Mouse (Mus musculus) CD4-positive helper T cell, adult 2 months (primary cell): ENCODE measurements around the gene Sympk.

ENCODE experiments used
- DNase-seq: peaks from one replicate; pipeline ENCODE4 v3.0.0-alpha.2; 2012; ENCODE audit warnings: low read depth, missing footprints, low spot score

Gene Sympk

DNA sequence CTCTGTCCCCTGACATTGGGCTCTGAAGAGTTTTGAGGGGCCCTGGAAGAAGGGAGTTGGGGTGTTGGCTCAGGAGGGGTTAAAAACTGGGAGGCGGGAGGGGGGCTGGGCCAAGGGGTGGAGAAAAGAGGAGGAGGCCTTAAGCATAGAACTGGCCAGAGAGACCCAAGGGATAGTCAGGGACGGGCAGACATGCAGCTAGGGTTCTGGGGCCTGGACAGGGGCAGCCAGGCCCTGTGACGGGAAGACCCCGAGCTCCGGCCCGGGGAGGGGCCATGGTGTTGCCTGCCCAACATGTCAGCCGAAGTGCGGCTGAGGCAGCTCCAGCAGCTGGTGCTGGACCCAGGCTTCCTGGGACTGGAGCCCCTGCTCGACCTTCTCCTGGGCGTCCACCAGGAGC, 59.5 kb downstream of the Sympk start, which contains the start of gene Dmpk:
Gene Dmpk (plus strand): TSS at position 149 of the 400 bp plus-strand sequence.
- peak; percentile 1 for DNase-seq

DNA sequence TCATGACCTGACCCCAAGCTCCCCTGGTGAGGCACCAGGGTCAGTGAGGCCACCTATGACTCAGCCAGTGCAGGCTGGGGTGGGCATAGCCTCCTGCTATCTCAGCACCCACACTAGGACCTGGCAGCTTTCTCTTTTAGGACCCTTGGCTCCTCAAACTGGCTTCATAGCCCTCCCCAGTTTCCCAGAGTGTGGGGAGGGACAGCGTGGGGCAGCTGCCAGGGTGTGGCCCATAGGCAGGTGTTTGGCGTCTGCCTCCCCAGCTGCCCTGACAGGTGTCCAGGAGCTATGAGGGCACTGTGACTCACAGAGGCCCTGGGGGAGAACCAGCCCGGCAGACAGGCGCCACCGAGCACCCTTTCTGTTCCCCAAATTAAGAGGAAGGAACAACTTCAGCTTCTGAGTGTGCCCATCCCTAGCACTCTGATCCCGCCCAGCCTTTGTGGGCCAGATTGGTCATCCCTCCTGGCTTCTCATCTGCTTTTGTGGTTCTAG, 60.1 kb downstream of the Sympk start:
- DNase-seq = no peak

DNA sequence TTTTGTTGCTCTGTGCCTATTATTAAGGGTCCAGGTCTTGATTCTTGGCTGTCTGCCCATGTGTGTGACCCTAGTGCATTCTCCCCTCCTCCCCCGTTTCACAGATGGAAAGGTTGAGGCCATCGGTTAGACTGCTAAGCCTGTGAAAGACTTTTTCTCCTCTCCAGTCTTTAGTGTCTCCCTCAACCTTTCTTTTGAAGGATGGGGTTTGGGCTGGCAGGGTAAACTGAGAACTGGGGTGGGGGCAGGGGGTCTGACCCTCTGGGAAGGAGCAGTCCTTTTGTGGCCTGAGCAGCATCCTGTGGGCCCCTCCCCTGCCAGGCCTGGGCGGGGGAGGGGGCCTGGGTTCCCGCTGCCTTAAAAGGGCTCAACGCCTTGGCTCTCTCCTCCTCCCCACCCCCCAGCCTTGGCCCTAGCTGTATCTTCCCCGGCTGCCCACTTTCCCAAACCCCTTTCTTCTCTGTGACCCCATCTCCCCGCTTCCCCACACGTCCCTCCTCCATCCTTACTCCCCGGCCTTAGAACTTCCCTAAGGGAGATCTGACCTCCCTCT, 60.8 kb downstream of the Sympk start:
- no peak for DNase-seq

DNA sequence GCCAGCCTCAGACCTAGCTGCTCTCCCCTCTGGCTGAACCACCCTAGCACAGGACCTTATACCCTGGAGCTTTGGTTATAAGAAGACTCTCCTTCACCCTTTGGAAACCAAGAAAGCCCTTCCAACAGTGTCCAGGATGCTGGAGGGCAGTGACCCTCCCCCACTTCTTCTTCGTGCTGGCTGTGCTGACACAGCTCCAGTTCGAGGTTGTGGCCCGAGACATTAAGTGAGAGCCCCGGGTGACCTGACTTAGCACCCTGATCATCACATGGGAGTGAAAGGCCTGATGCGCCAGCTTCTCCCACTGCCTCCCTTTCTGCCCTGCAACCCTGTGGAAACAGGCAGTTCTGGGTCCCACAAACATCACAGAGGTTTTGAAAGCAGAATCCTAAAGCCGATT, 61.3 kb downstream of the Sympk start:
- DNase-seq = no peak

DNA sequence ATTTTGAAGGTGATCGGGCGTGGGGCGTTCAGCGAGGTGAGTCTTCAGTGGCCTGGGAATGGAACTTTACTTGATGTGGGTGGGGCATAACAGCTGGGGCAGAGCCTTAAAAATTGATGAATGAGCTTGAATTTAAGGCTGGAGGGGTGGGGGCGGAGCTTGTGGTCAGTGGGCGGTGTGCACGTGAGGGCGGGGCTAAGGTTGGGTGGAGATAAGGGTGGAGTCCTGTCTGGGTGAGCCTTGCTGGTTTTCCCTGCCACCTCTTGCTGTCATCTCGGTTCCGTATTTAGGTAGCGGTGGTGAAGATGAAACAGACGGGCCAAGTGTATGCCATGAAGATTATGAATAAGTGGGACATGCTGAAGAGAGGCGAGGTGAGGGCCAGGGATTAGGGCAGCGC, 61.9 kb downstream of the Sympk start:
- peak; percentile 63 for DNase-seq

DNA sequence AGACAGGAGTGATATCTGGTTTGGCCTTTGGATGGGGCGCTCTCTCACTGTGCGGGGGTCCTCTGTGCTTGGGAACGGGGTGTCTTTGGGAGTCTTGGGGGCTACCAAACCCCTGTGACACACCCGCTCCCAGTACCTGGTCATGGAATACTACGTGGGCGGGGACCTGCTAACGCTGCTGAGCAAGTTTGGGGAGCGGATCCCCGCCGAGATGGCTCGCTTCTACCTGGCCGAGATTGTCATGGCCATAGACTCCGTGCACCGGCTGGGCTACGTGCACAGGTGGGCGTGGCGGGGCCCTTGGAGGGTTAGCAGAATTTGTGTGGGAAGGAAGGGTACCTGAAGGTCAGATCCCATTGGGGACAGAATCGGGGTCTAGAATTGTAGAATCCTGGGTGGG, 62.6 kb downstream of the Sympk start:
- no peak for DNase-seq

DNA sequence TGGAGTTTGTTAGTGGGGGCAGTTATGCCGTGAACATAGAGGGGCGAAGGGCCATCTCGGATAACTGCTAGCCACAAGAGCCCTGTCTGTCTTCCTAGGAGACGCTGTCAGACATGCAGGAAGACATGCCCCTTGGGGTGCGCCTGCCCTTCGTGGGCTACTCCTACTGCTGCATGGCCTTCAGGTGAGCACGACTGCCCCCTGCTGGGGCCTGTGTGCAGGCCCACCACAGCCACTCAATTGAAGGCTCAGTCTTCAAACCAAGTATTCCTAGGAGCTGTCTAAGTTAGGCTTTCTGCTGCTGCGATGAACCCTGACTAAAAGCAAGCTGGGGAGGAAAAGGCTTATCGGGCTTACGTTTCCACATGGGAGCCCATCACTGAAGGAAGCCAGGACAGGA, 64.6 kb downstream of the Sympk start:
- DNase-seq = peak; percentile 72

DNA sequence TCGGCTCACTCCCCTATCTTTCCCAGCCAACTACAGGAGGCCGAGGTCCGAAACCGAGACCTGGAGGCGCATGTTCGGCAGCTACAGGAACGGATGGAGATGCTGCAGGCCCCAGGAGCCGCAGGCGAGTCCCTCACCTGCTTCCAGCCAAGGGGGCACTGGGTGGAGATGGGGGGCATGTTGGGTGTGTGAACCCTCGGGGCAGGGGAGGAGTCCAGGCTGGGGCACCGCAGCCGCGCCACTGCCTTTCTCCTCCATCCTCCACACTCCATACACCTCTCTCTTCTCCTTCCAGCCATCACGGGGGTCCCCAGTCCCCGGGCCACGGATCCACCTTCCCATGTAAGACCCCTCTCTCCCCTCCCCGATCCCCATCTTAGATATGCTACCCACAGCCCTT, 67.7 kb downstream of the Sympk start:
- DNase-seq = no peak

DNA sequence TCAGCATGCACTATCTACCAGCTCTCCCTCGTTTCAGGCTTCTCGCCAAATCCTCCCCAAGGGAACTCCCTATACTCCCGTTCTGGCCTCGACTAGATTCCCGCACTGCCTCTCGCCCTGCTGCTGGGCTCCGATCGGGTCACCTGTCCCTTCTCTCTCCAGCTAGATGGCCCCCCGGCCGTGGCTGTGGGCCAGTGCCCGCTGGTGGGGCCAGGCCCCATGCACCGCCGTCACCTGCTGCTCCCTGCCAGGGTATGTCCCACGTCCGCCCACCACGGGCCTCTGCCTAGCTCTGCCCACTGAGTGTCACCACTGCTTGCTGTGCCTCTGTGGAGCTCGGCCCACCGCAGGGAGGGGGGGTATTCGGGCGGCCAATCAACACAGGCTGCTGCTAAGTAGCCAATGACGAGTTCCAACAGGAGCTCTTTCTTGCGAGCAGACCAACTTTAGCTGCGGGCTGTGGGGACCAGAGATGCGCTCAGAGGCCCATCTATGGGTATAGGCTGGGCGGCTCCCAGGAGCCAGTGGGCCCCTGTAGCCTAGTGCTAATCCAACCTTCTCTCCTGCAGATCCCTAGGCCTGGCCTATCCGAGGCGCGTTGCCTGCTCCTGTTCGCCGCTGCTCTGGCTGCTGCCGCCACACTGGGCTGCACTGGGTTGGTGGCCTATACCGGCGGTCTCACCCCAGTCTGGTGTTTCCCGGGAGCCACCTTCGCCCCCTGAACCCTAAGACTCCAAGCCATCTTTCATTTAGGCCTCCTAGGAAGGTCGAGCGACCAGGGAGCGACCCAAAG, 68.4 kb downstream of the Sympk start:
- DNase-seq = peak; percentile 41

DNA sequence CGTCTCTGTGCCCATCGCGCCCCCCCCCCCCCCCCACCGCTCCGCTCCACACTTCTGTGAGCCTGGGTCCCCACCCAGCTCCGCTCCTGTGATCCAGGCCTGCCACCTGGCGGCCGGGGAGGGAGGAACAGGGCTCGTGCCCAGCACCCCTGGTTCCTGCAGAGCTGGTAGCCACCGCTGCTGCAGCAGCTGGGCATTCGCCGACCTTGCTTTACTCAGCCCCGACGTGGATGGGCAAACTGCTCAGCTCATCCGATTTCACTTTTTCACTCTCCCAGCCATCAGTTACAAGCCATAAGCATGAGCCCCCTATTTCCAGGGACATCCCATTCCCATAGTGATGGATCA, 69.0 kb downstream of the Sympk start:
- peak; percentile 89 for DNase-seq

DNA sequence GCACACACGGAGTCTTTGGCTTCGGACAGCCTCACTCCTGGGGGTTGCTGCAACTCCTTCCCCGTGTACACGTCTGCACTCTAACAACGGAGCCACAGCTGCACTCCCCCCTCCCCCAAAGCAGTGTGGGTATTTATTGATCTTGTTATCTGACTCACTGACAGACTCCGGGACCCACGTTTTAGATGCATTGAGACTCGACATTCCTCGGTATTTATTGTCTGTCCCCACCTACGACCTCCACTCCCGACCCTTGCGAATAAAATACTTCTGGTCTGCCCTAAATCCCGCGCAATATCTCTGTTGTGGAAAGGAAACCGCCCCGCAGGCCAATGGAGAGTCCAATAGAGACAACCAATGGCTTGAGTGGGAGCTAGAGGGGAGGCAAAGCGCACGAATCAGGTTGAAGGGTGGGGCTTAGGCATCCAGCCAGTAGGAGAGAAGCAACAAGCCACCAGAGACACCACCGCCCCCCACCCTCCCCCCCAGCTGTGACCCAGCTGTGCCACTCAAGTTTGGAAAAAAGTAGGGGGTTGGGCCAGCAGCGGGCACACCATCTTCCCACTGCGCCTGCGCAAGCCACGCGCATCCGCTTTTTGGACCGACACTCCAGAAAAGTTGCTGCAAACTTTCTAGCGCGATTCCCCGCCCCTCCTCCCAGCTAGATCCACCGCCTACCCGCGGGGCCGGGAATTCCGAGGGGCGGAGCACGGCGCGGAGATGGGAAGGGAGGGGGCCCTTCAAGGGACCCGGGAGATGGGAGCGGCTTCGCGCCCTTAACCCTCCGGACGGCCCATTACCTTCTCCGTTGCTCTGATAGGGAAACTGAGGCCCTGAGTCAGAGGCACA, 69.6 kb downstream of the Sympk start:
- DNase-seq = peak; percentile 93

DNA sequence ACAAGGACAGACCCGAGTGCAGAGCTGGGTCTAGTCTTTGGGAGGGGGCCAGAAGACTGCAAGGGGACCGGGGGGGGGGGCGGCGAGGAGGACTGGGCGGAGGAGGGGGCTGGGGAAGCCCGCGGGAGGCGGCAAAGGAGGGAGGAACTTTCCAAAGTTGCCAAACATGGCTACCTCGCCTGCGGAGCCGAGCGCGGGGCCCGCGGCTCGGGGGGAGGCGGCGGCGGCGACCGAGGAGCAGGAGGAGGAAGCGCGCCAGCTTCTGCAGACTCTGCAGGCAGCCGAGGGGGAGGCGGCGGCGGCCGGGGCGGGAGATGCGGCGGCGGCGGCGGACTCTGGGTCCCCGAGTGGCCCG, 70.3 kb downstream of the Sympk start, which contains the start of gene Six5:
Gene Six5 (plus strand): TSS at position 124 of the 355 bp plus-strand sequence.
- DNase-seq = peak; percentile 75

DNA sequence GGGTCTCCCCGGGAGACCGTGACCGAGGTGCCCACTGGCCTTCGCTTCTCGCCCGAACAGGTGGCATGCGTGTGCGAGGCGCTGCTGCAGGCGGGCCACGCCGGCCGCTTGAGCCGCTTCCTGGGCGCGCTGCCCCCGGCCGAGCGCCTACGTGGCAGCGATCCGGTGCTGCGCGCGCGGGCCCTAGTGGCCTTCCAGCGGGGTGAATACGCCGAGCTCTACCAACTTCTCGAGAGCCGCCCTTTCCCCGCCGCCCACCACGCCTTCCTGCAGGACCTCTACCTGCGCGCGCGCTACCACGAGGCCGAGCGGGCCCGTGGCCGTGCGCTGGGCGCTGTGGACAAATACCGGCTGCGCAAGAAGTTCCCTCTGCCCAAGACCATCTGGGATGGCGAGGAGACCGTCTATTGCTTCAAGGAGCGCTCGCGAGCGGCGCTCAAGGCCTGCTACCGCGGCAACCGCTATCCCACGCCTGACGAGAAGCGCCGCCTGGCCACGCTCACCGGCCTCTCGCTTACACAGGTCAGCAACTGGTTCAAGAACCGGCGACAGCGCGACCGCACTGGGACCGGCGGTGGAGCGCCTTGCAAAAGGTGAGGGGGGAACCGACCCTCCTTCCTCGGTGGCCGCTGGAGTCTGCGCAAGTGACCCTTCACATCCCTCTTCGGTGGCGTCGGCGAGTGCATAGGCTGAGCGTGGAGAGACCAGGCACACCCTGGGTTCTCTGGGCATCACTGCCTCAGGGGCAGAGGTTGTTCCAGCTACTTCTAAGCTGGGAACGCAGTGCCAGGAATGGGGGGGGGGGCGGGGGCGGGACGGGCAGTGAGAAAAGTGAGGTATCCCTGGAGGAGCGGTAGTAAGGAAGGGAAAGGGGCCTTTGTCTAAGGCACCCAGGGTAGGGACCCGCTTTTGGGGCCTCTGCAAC, 70.9 kb downstream of the Sympk start:
- DNase-seq = peak; percentile 69

DNA sequence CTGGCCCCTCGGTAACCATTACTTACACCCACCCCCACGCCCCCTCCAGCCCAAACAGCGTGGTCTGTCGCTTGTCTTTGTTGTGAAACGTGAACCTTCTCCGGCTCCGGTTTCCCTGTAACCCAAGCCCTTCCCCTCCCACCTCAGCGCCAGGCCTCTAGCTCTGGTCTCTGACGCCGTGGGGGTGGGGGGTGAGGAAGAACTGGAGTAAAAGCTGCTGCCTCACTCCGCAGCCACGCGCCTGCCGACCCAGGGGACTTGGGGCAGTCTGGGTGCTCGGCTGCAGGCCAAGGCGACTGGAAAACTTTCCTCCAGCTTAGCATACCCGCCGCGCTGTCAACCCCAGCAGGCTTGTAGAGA, 71.6 kb downstream of the Sympk start:
- no peak for DNase-seq

DNA sequence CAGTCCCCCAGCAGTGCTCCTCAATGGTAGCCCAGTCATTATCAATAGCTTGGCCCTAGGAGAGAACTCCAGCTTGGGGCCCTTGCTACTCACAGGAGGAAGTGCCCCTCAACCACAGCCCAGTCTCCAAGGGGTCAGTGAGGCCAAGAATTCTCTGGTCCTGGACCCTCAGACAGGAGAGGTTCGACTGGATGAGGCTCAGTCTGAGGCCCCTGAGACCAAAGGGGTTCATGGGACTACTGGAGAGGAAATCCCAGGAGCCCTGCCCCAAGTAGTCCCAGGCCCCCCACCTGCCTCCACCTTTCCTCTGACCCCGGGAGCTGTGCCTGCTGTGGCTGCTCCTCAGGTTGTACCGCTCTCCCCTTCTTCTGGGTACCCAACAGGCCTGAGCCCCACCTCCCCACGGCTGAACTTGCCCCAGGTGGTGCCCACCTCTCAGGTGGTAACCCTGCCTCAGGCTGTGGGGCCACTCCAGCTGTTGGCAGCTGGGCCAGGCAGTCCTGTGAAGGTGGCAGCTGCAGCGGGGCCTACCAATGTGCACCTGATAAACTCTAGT, 72.3 kb downstream of the Sympk start:
- no peak for DNase-seq

DNA sequence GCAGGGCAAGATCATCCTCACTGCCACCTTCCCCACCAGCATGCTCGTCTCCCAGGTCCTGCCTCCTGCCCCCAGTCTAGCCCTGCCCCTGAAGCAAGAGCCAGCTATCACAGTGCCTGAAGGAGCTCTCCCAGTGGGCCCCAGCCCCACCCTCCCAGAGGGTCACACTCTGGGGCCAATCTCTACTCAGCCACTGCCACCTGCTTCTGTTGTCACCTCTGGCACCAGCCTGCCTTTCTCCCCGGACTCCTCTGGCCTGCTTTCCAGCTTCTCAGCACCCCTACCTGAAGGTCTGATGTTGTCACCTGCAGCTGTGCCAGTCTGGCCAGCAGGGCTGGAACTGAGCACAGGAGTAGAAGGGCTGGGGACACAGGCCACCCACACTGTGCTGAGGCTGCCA, 73.0 kb downstream of the Sympk start:
- no peak for DNase-seq

DNA sequence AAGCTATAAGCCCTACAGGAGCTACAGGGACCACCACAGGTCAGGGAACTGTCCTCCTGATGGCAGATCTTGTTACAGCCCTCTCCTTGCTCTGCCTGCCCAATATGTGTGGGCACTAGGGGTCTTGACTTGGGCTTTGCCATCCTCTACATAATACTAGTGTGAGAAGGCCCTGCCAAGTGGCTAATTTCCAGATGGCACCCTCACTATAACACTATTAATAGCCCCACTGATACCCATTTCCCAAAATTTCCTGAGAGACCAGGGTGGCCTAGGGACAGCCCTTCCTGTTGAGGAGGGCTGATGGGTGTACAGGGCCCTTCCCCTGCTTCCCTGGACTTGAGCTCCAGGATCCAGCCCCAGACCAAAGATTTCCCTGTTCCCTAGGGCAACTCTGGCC, 73.7 kb downstream of the Sympk start:
- no peak for DNase-seq

DNA sequence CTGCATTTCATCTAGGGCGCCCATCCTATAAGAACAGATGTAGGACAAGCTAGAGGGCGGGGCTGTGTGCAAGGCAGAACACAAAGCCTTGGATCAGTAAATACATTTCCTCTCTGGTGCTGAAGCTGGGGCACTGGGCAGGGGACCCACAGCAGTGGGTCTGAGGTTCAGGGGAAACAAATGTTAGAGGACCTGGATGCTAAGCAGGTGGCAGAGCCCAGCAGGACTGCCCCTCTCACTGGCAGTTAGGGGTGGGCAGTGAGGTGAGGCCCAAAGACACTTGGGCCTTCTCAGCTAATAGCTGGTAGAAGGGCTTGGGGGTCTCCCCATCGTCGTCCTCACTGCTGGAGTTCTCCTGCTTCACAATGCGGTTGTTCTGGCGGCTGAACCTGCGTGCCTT, 74.6 kb downstream of the Sympk start:
- no peak for DNase-seq

DNA sequence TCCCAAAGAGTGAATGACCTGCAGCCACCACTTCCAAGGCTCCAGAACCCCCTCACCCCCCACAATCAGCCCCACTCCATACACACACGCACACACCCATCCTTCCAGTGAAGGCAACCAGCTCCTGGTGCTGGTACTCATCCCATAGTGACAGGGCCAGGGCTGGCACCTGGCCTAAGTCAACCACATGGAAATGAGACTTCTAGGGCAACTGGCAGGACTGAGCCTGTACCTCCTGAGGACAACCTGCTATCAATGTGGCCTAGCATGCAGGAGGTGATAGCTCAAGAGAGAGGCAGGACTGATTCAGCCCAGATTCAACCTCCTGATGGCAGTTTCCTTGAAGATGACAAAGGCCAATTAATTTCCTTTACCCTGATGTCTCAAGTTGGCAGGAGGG, 76.1 kb downstream of the Sympk start:
- no peak for DNase-seq

DNA sequence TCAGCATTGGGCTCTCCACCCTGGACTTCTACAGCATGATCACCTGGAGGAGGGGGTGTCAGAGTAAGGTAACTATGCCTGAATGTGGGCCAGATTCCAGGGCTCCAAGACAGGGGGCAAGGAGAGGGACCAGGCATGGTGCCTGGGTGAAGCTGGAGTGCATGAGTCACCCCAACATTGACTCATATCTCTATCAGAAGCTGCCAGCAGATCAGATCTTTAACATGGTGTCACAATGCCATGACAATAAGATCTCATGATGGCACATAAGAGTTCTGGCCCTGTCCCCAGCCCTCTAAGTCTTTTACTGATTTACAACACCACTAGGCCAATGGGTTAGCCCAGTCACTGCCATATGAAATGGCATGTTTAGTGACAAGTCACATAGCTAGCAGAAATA, 79.6 kb downstream of the Sympk start:
- no peak for DNase-seq
